Mouse (Mus musculus) stomach, postnatal 0 days (tissue): ENCODE results near the gene Cep152. TPM values are rescaled to one million over a fixed set of nuclear protein-coding genes. Genes with fewer than 3 reads are reported as not detected.

Source experiments
- ATAC-seq: fragments of 200-750 bp; cut with Nextera tagmentation; 2 replicates; pipeline ENCODE4 v1.8.0; 2017; ENCODE audit not compliant: low FRiP score, low TSS enrichment
- DNase-seq: peaks from one replicate; pipeline ENCODE4 v3.0.0-alpha.2; 2016; ENCODE audit warnings: low spot score
- H3K27ac ChIP-seq: fragments of 300-500 bp; sonication (generic); replicated peaks from 2 replicates; pipeline ENCODE4 v1.5.1; 2014; ENCODE audit warnings: mild to moderate bottlenecking, control low read depth
- H3K27me3 ChIP-seq: fragments of 300-500 bp; sonication (generic); 2 replicates; pipeline ENCODE4 v1.6.1; 2014; ENCODE audit warnings: low read length; ENCODE audit not compliant: control insufficient read depth, insufficient read depth
- H3K36me3 ChIP-seq: fragments of 300-500 bp; sonication (generic); 2 replicates; pipeline ENCODE4 v1.6.1; 2014; ENCODE audit warnings: low read length, mixed read lengths; ENCODE audit not compliant: control insufficient read depth, insufficient read depth
- H3K4me1 ChIP-seq: fragments of 300-500 bp; sonication (generic); replicated peaks from 2 replicates; pipeline ENCODE4 v1.6.1; 2014; ENCODE audit warnings: antibody characterized with exemption; ENCODE audit not compliant: control insufficient read depth, insufficient read depth
- H3K4me2 ChIP-seq: fragments of 300-500 bp; sonication (generic); replicated peaks from 2 replicates; pipeline ENCODE4 v1.6.1; 2014; ENCODE audit warnings: low read depth, mild to moderate bottlenecking, control low read depth, moderate library complexity
- H3K4me3 ChIP-seq: fragments of 300-500 bp; sonication (generic); 2 replicates; pipeline ENCODE4 v1.5.1; 2014; ENCODE audit warnings: low read depth, low read length, control low read depth
- H3K9ac ChIP-seq: fragments of 300-500 bp; sonication (generic); 2 replicates; pipeline ENCODE4 v1.6.1; 2014; ENCODE audit warnings: mild to moderate bottlenecking, low read length, control low read depth, mixed read lengths
- H3K9me3 ChIP-seq: fragments of 300-500 bp; sonication (generic); 2 replicates; pipeline ENCODE4 v1.6.1; 2016; ENCODE audit warnings: low read length; ENCODE audit not compliant: control insufficient read depth
- CTCF ChIP-seq: IDR thresholded peaks from 2 replicates; pipeline ENCODE4 v1.5.1; 2016; ENCODE audit warnings: antibody characterized with exemption, low read depth, mild to moderate bottlenecking, moderate library complexity
- EP300 ChIP-seq: optimal IDR thresholded peaks from 2 replicates; pipeline ENCODE3; 2016; ENCODE audit warnings: antibody characterized with exemption
- WGBS: fragments of 180-500 bp; shearing (Covaris S2); extraction: QIAGEN DNeasy Blood & Tissue Kit; methylation state at CpG from one replicate; pipeline ENCODE4 v1.1.7; 2014; 5-methylcytosine and 5-hydroxymethylcytosine counted together
- polyA plus RNA-seq: library from polyadenylated mRNA; unstranded; fragments of >200 nt; fragmentation: Nextera tagmentation; extraction: Ambion mirVana; gene quantifications from 2 replicates; pipeline ENCODE4 v1.2.1, GENCODE M21; 2015

Cep152 gene
- polyA plus RNA-seq, 1 experiment from 2014 or later, result 1.2 TPM

DNA sequence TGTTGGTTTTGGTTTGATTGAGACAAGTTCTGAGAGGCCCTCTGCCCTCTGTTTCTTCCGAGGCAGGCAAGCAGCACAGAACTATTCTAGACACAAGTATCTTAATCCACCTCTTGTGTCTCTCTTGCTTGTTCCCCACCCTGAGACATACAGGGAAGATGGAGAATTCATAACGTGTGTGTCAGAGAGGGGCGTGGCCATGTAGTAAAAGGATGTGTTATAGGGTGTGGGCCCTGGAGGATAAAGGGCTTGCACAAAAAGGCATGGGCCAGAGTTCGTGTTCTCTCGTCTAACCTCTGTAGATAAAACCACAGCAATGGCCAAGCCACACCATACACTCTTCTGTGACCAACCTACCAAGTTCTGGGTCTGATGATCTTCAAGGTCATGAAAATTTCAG lies 98.3 kb downstream of the Cep152 start:
- ATAC-seq, result no peak
- no peak overlapping the region for H3K4me3 ChIP-seq
- no peak overlapping the region for H3K4me2 ChIP-seq
- TF ChIP-seq EP300 (no peak), CTCF (no peak)
- WGBS, result 61% methylated on average over 5 of the region's 5 CpGs
- no peak overlapping the region for H3K9ac ChIP-seq
- H3K27ac ChIP-seq, result no peak overlapping the region
- H3K9me3 ChIP-seq, result no peaks in the 10 kb centered on the region
- no peaks in the 10 kb centered on the region for H3K4me1 ChIP-seq
- no peaks in the 10 kb centered on the region for H3K27me3 ChIP-seq
- no peaks in the 10 kb centered on the region for H3K36me3 ChIP-seq
- DNase-seq, result no peak

DNA sequence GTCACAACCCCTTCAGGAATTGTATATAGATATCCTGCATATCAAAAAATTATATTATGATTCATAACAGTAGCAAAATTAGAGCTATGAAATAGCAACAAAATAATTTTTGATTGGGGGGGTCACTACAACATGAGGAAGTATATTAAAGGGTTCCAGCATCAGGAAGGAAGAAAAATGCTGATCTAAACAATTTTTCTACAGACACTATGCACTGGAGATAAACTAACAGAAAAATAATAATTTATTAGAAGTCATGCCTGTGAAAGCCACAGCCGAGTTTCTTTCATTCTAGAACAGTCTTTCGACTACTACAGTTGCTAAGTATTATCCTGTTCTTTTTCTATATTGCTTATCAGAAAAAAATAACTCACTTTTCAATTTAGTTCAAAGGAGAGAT lies 99.4 kb downstream of the Cep152 start:
- no peak for ATAC-seq
- Histone ChIP-seq H3K4me2 (no peak overlapping the region), H3K9me3 (no peaks in the 10 kb centered on the region), H3K4me3 (no peak overlapping the region), H3K9ac (no peak overlapping the region), H3K36me3 (no peaks in the 10 kb centered on the region), H3K27me3 (no peaks in the 10 kb centered on the region), H3K4me1 (no peaks in the 10 kb centered on the region), H3K27ac (no peak overlapping the region)
- TF ChIP-seq CTCF, result no peak
- no peak for TF ChIP-seq EP300
- WGBS, result 80% methylated on average over 2 of the region's 2 CpGs
- DNase-seq, result no peak

DNA sequence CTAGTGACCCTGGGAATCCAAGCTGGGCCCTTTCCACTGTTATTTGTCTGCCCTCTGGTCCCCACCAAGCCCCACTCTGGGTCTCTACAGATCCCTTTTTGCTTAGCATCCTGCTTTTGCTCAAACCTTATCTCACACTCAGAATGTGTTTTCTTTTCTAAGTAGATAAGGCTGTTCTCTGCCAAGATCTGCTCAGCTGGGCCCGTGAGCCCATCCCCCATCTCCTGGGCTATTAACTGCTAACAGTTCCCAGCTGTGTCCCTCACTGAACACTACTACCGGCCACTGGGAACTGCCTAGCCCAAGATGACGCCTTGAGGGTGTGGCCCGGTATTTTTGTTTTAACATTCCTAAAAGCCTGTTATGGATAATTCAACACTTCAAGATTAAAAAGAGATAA lies 108.3 kb downstream of the Cep152 start:
- WGBS, result 13% methylated on average over 4 of the region's 4 CpGs
- no peak overlapping the region for H3K9ac ChIP-seq
- no peak for DNase-seq
- H3K4me2 ChIP-seq, result no peak overlapping the region
- H3K36me3 ChIP-seq, result no peaks in the 10 kb centered on the region
- no peak for ATAC-seq
- H3K4me1 ChIP-seq, result no peaks in the 10 kb centered on the region
- no peak overlapping the region for H3K27ac ChIP-seq
- no peak overlapping the region for H3K4me3 ChIP-seq
- no peaks in the 10 kb centered on the region for H3K9me3 ChIP-seq
- no peak for TF ChIP-seq EP300
- no peak for TF ChIP-seq CTCF
- no peaks in the 10 kb centered on the region for H3K27me3 ChIP-seq

DNA sequence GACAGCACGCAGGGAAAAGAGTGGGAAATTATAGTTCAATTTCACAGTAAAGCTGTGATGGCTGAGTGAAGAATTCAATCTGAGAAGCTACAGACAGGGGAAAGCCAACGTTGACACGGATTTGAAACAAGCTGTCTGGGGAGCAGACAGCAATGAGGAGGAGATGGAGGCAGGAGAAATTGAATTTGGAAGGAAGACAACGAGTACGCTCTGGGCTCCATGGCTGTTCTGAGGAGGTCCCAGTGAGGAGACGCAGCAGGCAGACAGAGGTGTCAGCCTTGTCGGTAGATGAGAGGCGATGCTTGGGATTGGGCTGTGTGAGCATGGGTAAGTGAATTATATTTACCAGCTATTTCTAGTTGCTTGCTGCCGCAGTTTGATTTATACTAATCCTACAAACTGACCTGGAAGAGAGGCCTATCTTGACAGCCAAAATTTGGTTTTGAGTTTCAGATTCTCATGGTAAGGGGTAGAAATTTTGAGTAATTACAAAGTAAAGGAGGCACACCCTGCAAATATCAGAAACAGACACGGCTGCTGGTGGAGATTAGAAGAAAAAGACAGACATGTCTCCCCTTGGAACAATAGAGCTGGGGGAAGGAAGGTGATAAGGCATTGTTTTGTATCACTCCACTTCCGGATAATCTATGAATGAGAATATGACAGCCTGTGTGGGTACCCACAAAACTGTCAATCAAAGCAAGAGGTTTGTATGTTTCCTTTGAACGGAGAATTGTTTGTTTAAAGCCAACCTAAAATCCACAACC lies 109.4 kb downstream of the Cep152 start:
- H3K9ac ChIP-seq, result no peak overlapping the region
- no peaks in the 10 kb centered on the region for H3K4me1 ChIP-seq
- no peak overlapping the region for H3K27ac ChIP-seq
- H3K4me3 ChIP-seq, result no peak overlapping the region
- H3K4me2 ChIP-seq, result no peak overlapping the region
- no peak for TF ChIP-seq EP300
- no peak for TF ChIP-seq CTCF
- DNase-seq, result no peak
- H3K27me3 ChIP-seq, result no peaks in the 10 kb centered on the region
- 52% methylated on average over 12 of the region's 12 CpGs for WGBS
- ATAC-seq, result no peak
- H3K9me3 ChIP-seq, result no peaks in the 10 kb centered on the region
- no peaks in the 10 kb centered on the region for H3K36me3 ChIP-seq

- no peaks in the 10 kb centered on the region for H3K9me3 ChIP-seq
- H3K4me1 ChIP-seq, result no peaks in the 10 kb centered on the region
- H3K9ac ChIP-seq, result no peak overlapping the region
- no peak overlapping the region for H3K27ac ChIP-seq
- H3K27me3 ChIP-seq, result no peaks in the 10 kb centered on the region
- no peak for ATAC-seq
- no peak overlapping the region for H3K4me2 ChIP-seq
- no peak for TF ChIP-seq CTCF
- TF ChIP-seq EP300, result no peak
- no peak for DNase-seq
- 51% methylated on average over 3 of the region's 3 CpGs for WGBS
- H3K36me3 ChIP-seq, result no peaks in the 10 kb centered on the region
- no peak overlapping the region for H3K4me3 ChIP-seq
Observed at GRCm38 (mm10) chr2:125514391-125514790, 110.5 kb downstream of the Cep152 start.

Other genes with a start within 250 kb of the Cep152 start
- gene Gm9913, start 120.0 kb downstream of the Cep152 start, polyA plus RNA-seq, result 0.31 and 0.33 TPM in 2 replicates
- gene Fbn1, start 117.1 kb downstream of the Cep152 start, polyA plus RNA-seq, result 15.3 and 17.2 TPM in 2 replicates
- 97.9 and 98.3 TPM in 2 replicates for gene Eid1, start 48.0 kb upstream of the Cep152 start, polyA plus RNA-seq
- 1.0 and 1.1 TPM in 2 replicates for gene Shc4, start 99.0 kb upstream of the Cep152 start, polyA plus RNA-seq
- 8.7 and 9.5 TPM in 2 replicates for gene Secisbp2l, start 157.8 kb upstream of the Cep152 start, polyA plus RNA-seq
- gene Galk2, start 234.0 kb upstream of the Cep152 start, polyA plus RNA-seq, result 30.8 and 33.5 TPM in 2 replicates
- 36.2 and 36.8 TPM in 2 replicates for gene Cops2, start 234.0 kb upstream of the Cep152 start, polyA plus RNA-seq